Mouse (Mus musculus): ENCODE results near the gene Vmn2r23. TPM values are rescaled to one million over a fixed set of nuclear protein-coding genes. Genes with fewer than 3 reads are reported as not detected.

Gene Vmn2r23
- not detected for total RNA-seq (2023)

DNA sequence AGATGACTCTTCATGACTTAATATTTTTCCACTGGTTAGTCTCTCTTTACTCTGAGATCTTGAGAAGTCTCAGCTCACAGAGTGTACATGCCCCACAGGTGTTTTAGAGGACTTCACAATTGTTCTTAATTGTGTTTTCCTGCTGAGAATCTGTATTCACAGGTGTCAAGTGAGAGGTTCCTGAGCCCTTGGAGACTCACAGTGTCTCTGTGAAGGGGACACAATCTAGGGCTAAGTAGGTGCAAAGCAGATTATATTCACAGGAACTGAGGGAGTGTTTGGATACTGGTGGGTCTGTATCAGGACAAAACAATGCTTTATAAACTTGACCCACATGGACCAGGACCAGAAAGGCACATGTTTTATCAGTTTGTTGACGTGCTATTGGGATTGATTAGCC lies at the start of gene Vmn2r23:
Gene Vmn2r23, plus strand, starts transcription at position 301 of the 400 bp plus-strand sequence.

DNA sequence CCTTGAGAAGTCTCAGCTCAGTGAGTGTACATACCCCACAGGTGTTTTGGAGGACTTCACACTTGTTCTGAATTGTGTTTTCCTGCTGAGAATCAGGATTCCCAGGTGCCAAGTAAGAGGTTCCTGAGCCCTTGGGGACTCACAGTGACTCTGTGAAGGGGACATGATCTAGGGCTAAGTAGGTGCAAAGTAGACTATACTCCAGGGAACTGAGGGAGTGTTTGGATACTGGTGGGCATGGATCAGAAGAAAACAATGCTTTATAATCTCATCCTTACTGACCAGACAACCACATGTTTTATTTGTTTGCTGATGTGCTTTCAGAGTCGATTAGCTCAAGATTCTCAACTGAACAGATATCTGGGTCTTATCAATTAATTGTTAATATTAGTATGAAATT lies 76.1 kb downstream of the Vmn2r23 start, which contains the start of gene Vmn2r24:
Gene Vmn2r24, plus strand, starts transcription at position 301 of the 400 bp plus-strand sequence.

Other genes starting within 250 kb of the Vmn2r23 start
- not detected for gene Vmn2r21, start 169.3 kb upstream of the Vmn2r23 start, total RNA-seq (2023)
- gene Vmn2r22, start 51.9 kb upstream of the Vmn2r23 start, total RNA-seq (2023): not detected
- gene Vmn2r24, start 76.2 kb downstream of the Vmn2r23 start, total RNA-seq (2023): not detected
- gene Vmn2r25, start 150.8 kb downstream of the Vmn2r23 start, total RNA-seq (2023): not detected

All from T-cell, adult 66 days (primary cell).